Mouse (Mus musculus): Measurements from ENCODE around the gene Kif15. TPM values are rescaled to one million over a fixed set of nuclear protein-coding genes. Genes with fewer than 3 reads are reported as not detected.

The Kif15 gene
- total RNA-seq, 2 experiments from 2014 or later: 0.46 to 0.48 TPM

GRCm38 (mm10) chr9:123060172-123060571, 109.3 kb downstream of the Kif15 start:
- no peak for DNase-seq (ENCODE audit: low spot score in 2 of 2)
- intact Hi-C loops (cut with DNase I): no loop called here

Other genes with a start within 250 kb of the Kif15 start
- gene Topaz1, start 203.7 kb upstream of the Kif15 start, total RNA-seq (2021): not detected
- gene Tcaim, start 145.5 kb upstream of the Kif15 start, total RNA-seq (2021): 10 to 100 TPM; 17.0 to 19.7 TPM
- gene Gm35549, start 107.0 kb upstream of the Kif15 start, total RNA-seq (2021): not detected
- 100 to 1,000 TPM; 151 to 172 TPM for gene Zfp445, start 85.0 kb upstream of the Kif15 start, total RNA-seq (2021)
- gene Zkscan7, start 65.4 kb upstream of the Kif15 start, total RNA-seq (2021): 1 to 10 TPM; 4.1 to 5.0 TPM
- 1 to 10 TPM; 7.0 to 7.2 TPM for gene Zfp105, start 28.0 kb upstream of the Kif15 start, total RNA-seq (2021)
- gene 1110059G10Rik, start within 50 bp of the Kif15 start, total RNA-seq (2021): 10 to 100 TPM; 20.9 to 22.5 TPM
- 10 to 100 TPM; 23.0 to 31.4 TPM for gene Tmem42, start 70.3 kb downstream of the Kif15 start, total RNA-seq (2021)
- 1 to 10 TPM; 1.3 to 2.2 TPM for gene Tgm4, start 83.7 kb downstream of the Kif15 start, total RNA-seq (2021)
- 10 to 100 TPM; 67.1 to 68.9 TPM for gene Zdhhc3, start 162.2 kb downstream of the Kif15 start, total RNA-seq (2021)
- 10 to 100 TPM; 39.3 to 43.1 TPM for gene Exosc7, start 162.2 kb downstream of the Kif15 start, total RNA-seq (2021)
- gene Clec3b, start 199.9 kb downstream of the Kif15 start, total RNA-seq (2021): 1 to 10 TPM; 3.6 to 3.7 TPM

Measured in left cerebral cortex, postnatal 25 days (tissue).